Mouse (Mus musculus) MEL (cell line): ENCODE data around the gene Ppfibp2. TPM values are rescaled to one million over a fixed set of nuclear protein-coding genes. Genes with fewer than 3 reads are reported as not detected.

Experiments used
- DNase-seq: peaks from one replicate; pipeline ENCODE4 v3.0.0; 2011; ENCODE audit warnings: low read depth, low spot score
- H3K27ac ChIP-seq: 2 replicates; pipeline ENCODE4 v1.5.1; 2012; ENCODE audit warnings: low read depth, mild to moderate bottlenecking, control low read depth, low read length, moderate library complexity; ENCODE audit not compliant: control insufficient read depth
- H3K27me3 ChIP-seq, 2 experiments: fragments of 150-350 bp in 1 of 2; sonication (generic) in 1 of 2; 2 replicates each; pipeline ENCODE4 v1.6.1; 2012; ENCODE audit warnings: low read length in 2 of 2, mild to moderate bottlenecking in 2 of 2, improper control_type of control experiment in 1 of 2, moderate library complexity in 1 of 2; ENCODE audit not compliant: insufficient read depth in 2 of 2, control insufficient read depth in 1 of 2
- H3K36me3 ChIP-seq, 2 experiments: 2 replicates each; pipeline ENCODE4 v1.6.1; 2012 to 2014; ENCODE audit warnings: low read length in 2 of 2, improper control_type of control experiment in 1 of 2, inconsistent platforms in 1 of 2, mild to moderate bottlenecking in 1 of 2; ENCODE audit not compliant: insufficient read depth in 2 of 2, control insufficient read depth in 1 of 2
- H3K4me1 ChIP-seq, 2 experiments: fragments of 150-350 bp in 1 of 2; sonication (generic) in 1 of 2; 2 replicates each; pipeline ENCODE4 v1.6.1; 2012; ENCODE audit warnings: low read length in 2 of 2, improper control_type of control experiment in 1 of 2, mild to moderate bottlenecking in 1 of 2; ENCODE audit not compliant: insufficient read depth in 2 of 2, control insufficient read depth in 1 of 2
- H3K4me3 ChIP-seq, 2 experiments: fragments of 150-350 bp in 1 of 2; sonication (generic) in 1 of 2; 2 replicates each; pipeline ENCODE4 v1.5.1; 2012; ENCODE audit warnings: low read depth in 2 of 2, low read length in 2 of 2, mild to moderate bottlenecking in 2 of 2, moderate library complexity in 2 of 2, control low read depth in 1 of 2, improper control_type of control experiment in 1 of 2; ENCODE audit not compliant: control insufficient read depth in 1 of 2, insufficient read depth in 1 of 2
- H3K79me2 ChIP-seq: 2 replicates; pipeline ENCODE4 v1.6.1; 2012; ENCODE audit warnings: mild to moderate bottlenecking, low read length, moderate library complexity; ENCODE audit not compliant: control insufficient read depth, poor library complexity, insufficient read depth
- H3K9ac ChIP-seq: 2 replicates; pipeline ENCODE4 v1.6.1; 2012; ENCODE audit warnings: low read depth, mild to moderate bottlenecking, control low read depth, low read length, moderate library complexity; ENCODE audit not compliant: control insufficient read depth, poor library complexity, severe bottlenecking
- H3K9me3 ChIP-seq: fragments of 150-350 bp; sonication (generic); replicated peaks from 2 replicates; pipeline ENCODE4 v1.6.1; 2012; ENCODE audit warnings: mild to moderate bottlenecking, low read length, improper control_type of control experiment, moderate library complexity; ENCODE audit not compliant: insufficient read depth
- BHLHE40 ChIP-seq: IDR thresholded peaks from 2 replicates; pipeline ENCODE4 v1.6.1; 2012; ENCODE audit warnings: low read depth, mild to moderate bottlenecking, inconsistent platforms, low read length, improper control_type of control experiment, borderline replicate concordance
- CHD2 ChIP-seq: IDR thresholded peaks from 2 replicates; pipeline ENCODE4 v1.6.1; 2011; ENCODE audit warnings: low read length, improper control_type of control experiment
- E2F4 ChIP-seq: IDR thresholded peaks from 2 replicates; pipeline ENCODE4 v1.6.1; 2011; ENCODE audit warnings: low read depth, low read length, improper control_type of control experiment, borderline replicate concordance
- ELF1 ChIP-seq: IDR thresholded peaks from 2 replicates; pipeline ENCODE4 v1.6.1; 2014; ENCODE audit warnings: low read depth, mild to moderate bottlenecking, inconsistent platforms, low read length, improper control_type of control experiment, moderate library complexity
- ETS1 ChIP-seq: IDR thresholded peaks from 2 replicates; pipeline ENCODE4 v1.6.1; 2012; ENCODE audit warnings: low read depth, mild to moderate bottlenecking, inconsistent platforms, low read length, improper control_type of control experiment, moderate library complexity
- GABPA ChIP-seq: IDR thresholded peaks from 2 replicates; pipeline ENCODE4 v1.6.1; 2012; ENCODE audit warnings: low read depth, mild to moderate bottlenecking, inconsistent platforms, low read length, improper control_type of control experiment, moderate library complexity
- HCFC1 ChIP-seq: IDR thresholded peaks from 2 replicates; pipeline ENCODE4 v1.6.1; 2012; ENCODE audit warnings: low read depth, mild to moderate bottlenecking, inconsistent platforms, low read length, improper control_type of control experiment, moderate library complexity
- JUND ChIP-seq: IDR thresholded peaks from 2 replicates; pipeline ENCODE4 v1.6.1; 2011; ENCODE audit warnings: low read depth, mild to moderate bottlenecking, improper control_type of control experiment, low read length
- KAT2A ChIP-seq: conservative IDR thresholded peaks from 2 replicates; pipeline ENCODE4 v1.6.1; 2012; ENCODE audit warnings: low read depth, low read length, improper control_type of control experiment, inconsistent platforms
- MAFK ChIP-seq: IDR thresholded peaks from 2 replicates; pipeline ENCODE4 v1.6.1; 2011; ENCODE audit warnings: low read depth, mild to moderate bottlenecking, low read length, improper control_type of control experiment, borderline replicate concordance
- MAX ChIP-seq: IDR thresholded peaks from 2 replicates; pipeline ENCODE4 v1.6.1; 2011; ENCODE audit warnings: low read length, improper control_type of control experiment
- MAZ ChIP-seq: IDR thresholded peaks from 2 replicates; pipeline ENCODE4 v1.6.1; 2012; ENCODE audit warnings: low read depth, mild to moderate bottlenecking, inconsistent platforms, low read length, improper control_type of control experiment
- MEF2A ChIP-seq: IDR thresholded peaks from 2 replicates; pipeline ENCODE4 v1.6.1; 2014; ENCODE audit warnings: low read depth, mild to moderate bottlenecking, inconsistent platforms, low read length, improper control_type of control experiment; ENCODE audit not compliant: poor library complexity, insufficient replicate concordance, severe bottlenecking; ENCODE audit errors: extremely low read depth
- MXI1 ChIP-seq: IDR thresholded peaks from 2 replicates; pipeline ENCODE4 v1.6.1; 2011; ENCODE audit warnings: mild to moderate bottlenecking, low read depth, low read length, improper control_type of control experiment
- MYB ChIP-seq: IDR thresholded peaks from 2 replicates; pipeline ENCODE4 v1.6.1; 2011; ENCODE audit warnings: mild to moderate bottlenecking, low read depth, low read length, improper control_type of control experiment
- NELFE ChIP-seq: IDR thresholded peaks from 2 replicates; pipeline ENCODE4 v1.6.1; 2011; ENCODE audit warnings: low read depth, low read length, improper control_type of control experiment
- NRF1 ChIP-seq: IDR thresholded peaks from 2 replicates; pipeline ENCODE4 v1.6.1; 2014; ENCODE audit warnings: low read depth, mild to moderate bottlenecking, inconsistent platforms, low read length, improper control_type of control experiment, moderate library complexity; ENCODE audit not compliant: poor library complexity, insufficient read depth, severe bottlenecking
- POLR2A ChIP-seq, 2 experiments: IDR thresholded peaks; 2 replicates each; pipeline ENCODE4 v1.6.1; 2011 to 2012; ENCODE audit warnings: low read length in 2 of 2, mild to moderate bottlenecking in 2 of 2, control low read depth in 1 of 2, improper control_type of control experiment in 1 of 2, low read depth in 1 of 2, moderate library complexity in 1 of 2; ENCODE audit not compliant: control insufficient read depth in 1 of 2, insufficient read depth in 1 of 2, poor library complexity in 1 of 2
- POLR2AphosphoS5 ChIP-seq: IDR thresholded peaks from 2 replicates; pipeline ENCODE4 v1.6.1; 2012; ENCODE audit warnings: low read depth, borderline replicate concordance, mild to moderate bottlenecking, inconsistent platforms, low read length, moderate library complexity, mixed read lengths
- RCOR1 ChIP-seq: IDR thresholded peaks from 2 replicates; pipeline ENCODE4 v1.6.1; 2012; ENCODE audit warnings: low read depth, mild to moderate bottlenecking, inconsistent platforms, low read length, improper control_type of control experiment
- SIN3A ChIP-seq: IDR thresholded peaks from 2 replicates; pipeline ENCODE4 v1.6.1; 2012; ENCODE audit warnings: low read length, improper control_type of control experiment, inconsistent platforms
- SMC3 ChIP-seq: IDR thresholded peaks from 2 replicates; pipeline ENCODE4 v1.6.1; 2011; ENCODE audit warnings: low read depth, low read length, improper control_type of control experiment
- TAL1 ChIP-seq: IDR thresholded peaks from 2 replicates; pipeline ENCODE4 v1.6.1; 2012; ENCODE audit warnings: mild to moderate bottlenecking, inconsistent platforms, low read length, moderate library complexity, mixed read lengths
- TBP ChIP-seq: IDR thresholded peaks from 2 replicates; pipeline ENCODE4 v1.8.0; 2011; ENCODE audit warnings: low read depth, low read length, improper control_type of control experiment
- TCF12 ChIP-seq: IDR thresholded peaks from 2 replicates; pipeline ENCODE4 v1.6.1; 2014; ENCODE audit warnings: low read depth, mild to moderate bottlenecking, inconsistent platforms, low read length, improper control_type of control experiment, moderate library complexity
- UBTF ChIP-seq: IDR thresholded peaks from 2 replicates; pipeline ENCODE4 v1.6.1; 2012; ENCODE audit warnings: low read depth, mild to moderate bottlenecking, inconsistent platforms, low read length, improper control_type of control experiment, moderate library complexity, borderline replicate concordance; ENCODE audit not compliant: insufficient read depth
- ZMIZ1 ChIP-seq: IDR thresholded peaks from 2 replicates; pipeline ENCODE4 v1.6.1; 2012; ENCODE audit warnings: low read depth, mild to moderate bottlenecking, inconsistent platforms, low read length, improper control_type of control experiment, moderate library complexity
- ZNF384 ChIP-seq: IDR thresholded peaks from 2 replicates; pipeline ENCODE4 v1.6.1; 2012; ENCODE audit warnings: low read depth, mild to moderate bottlenecking, inconsistent platforms, low read length, improper control_type of control experiment
- polyA plus RNA-seq, 2 experiments: library from polyadenylated mRNA; stranded (reverse) in 1 of 2; unstranded in 1 of 2; fragments of >175 nt in 1 of 2; fragments of >200 nt in 1 of 2; gene quantifications; 2 replicates each; pipeline versions ENCODE4 v1.2.1 to v1.2.4; 2012; ENCODE audit warnings: low replicate concordance in 2 of 2, low read depth in 1 of 2; ENCODE audit not compliant: insufficient read length in 2 of 2, insufficient read depth in 1 of 2, missing spikeins in 1 of 2
- total RNA-seq: library from RNA; depleted of rRNA; stranded (reverse); fragments of 300-350 nt; gene quantifications from 2 replicates; pipeline ENCODE4 v1.2.3, GENCODE M21; 2012

The Ppfibp2 gene
- total and polyA plus RNA-seq, 3 experiments, result not detected

- H3K79me2 ChIP-seq, result no peaks in the 10 kb centered on the region
- no peaks in the 10 kb centered on the region for H3K36me3 ChIP-seq
- no peak within 1 kb of the TSS for H3K4me3 ChIP-seq
- no peaks in the 10 kb centered on the region for H3K4me1 ChIP-seq
- DNase-seq, result no peak
- H3K9me3 ChIP-seq, result no peaks in the 10 kb centered on the region
- no peak within 1 kb of the TSS for H3K27ac ChIP-seq
- H3K27me3 ChIP-seq, result no peaks in the 10 kb centered on the region
- TF ChIP-seq JUND, result no peak
- no peak for TF ChIP-seq MAZ
- no peak for TF ChIP-seq SIN3A
- TF ChIP-seq POLR2AphosphoS5, result no peak
- TF ChIP-seq MXI1, result no peak
- TF ChIP-seq MYB, result no peak
- no peak for TF ChIP-seq KAT2A
- no peak for TF ChIP-seq CHD2
- TF ChIP-seq SMC3, result no peak
- TF ChIP-seq ZMIZ1, result no peak
- TF ChIP-seq UBTF, result no peak
- TF ChIP-seq E2F4, result no peak
- TF ChIP-seq TAL1, result no peak
- TF ChIP-seq TCF12, result no peak
- no peak for TF ChIP-seq ETS1
- no peak for TF ChIP-seq HCFC1
- no peak for TF ChIP-seq NRF1
- TF ChIP-seq MAX, result no peak
- TF ChIP-seq NELFE, result no peak
- no peak within 1 kb of the TSS for H3K9ac ChIP-seq
Observed at GRCm38 (mm10) chr7:107757308-107758151, 162.5 kb downstream of the Ppfibp2 start, which contains the start of gene Cyb5r2. Gene Cyb5r2 (minus strand): TSS chr7:107758032.

- DNase-seq, result no peak
- no peaks in the 10 kb centered on the region for H3K4me1 ChIP-seq
- H3K9ac ChIP-seq, result no peak overlapping the region
- H3K27me3 ChIP-seq, result no peaks in the 10 kb centered on the region
- no peak for TF ChIP-seq RCOR1
- TF ChIP-seq E2F4, result no peak
- no peak for TF ChIP-seq ELF1
- no peak for TF ChIP-seq KAT2A
- TF ChIP-seq POLR2AphosphoS5, result no peak
- no peak for TF ChIP-seq TBP
- TF ChIP-seq POLR2A (IDR thresholded peaks at IDR 0.05; ENCODE audit: control insufficient read depth in 1 of 2, insufficient read depth in 1 of 2, low read depth in 1 of 2, low read length in 2 of 2, poor library complexity in 1 of 2), result no peak
- TF ChIP-seq MEF2A, result no peak
- no peak for TF ChIP-seq GABPA
- no peak for TF ChIP-seq NELFE
- TF ChIP-seq TCF12, result no peak
- TF ChIP-seq CHD2, result no peak
- no peak for TF ChIP-seq BHLHE40
- no peak for TF ChIP-seq MAFK
- TF ChIP-seq ZNF384, result no peak
- no peak for TF ChIP-seq SMC3
- H3K4me3 ChIP-seq, result no peak overlapping the region
- no peaks in the 10 kb centered on the region for H3K79me2 ChIP-seq
- no peaks in the 10 kb centered on the region for H3K9me3 ChIP-seq
- no peak overlapping the region for H3K27ac ChIP-seq
- no peaks in the 10 kb centered on the region for H3K36me3 ChIP-seq
Observed at GRCm38 (mm10) chr7:107770812-107771211, 175.8 kb downstream of the Ppfibp2 start.
